Mouse (Mus musculus): ENCODE data around the gene Phactr2. TPM values are rescaled to one million over a fixed set of nuclear protein-coding genes. Genes with fewer than 3 reads are reported as not detected.
"Not testable (repeated sequence)": the region's sequence is repeated elsewhere in the genome, so short reads cannot be mapped to it uniquely, and the experiment has no call there.

Gene Phactr2
- polyA plus RNA-seq, 1 experiment from 2014 or later, result 12.4 TPM

DNA sequence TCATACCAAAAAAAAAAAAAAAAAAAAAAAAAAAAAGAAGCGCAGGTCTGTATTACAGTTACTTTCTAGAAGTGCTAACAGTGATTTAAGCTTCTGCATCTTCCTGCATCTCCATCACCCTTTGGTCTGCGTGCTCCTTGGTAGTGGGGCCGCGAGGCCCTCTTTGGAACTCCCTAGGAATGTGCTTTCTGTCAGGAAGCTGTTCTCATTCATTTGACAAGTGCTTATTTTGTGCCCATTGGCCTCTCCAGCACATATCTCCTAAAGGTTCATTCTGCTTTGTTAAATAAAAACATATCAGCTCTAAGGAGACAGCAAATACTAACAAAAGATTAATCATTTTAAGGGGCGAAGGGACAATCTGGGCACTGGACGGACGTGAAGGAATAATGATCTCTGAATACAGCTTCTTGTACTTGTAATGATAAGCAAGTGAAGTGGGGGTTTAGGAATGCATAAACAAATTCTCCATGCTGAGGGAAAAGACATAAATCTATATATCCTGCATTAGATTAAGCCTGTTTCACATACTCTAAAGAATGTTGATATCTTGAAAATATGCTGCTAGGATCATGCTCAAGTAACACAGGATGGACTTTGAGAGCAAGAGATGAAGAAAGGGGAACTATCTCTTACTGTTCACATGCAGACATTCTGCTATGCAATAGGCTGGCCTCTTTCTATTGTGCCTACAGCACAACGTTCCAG, 264.1 kb downstream of the Phactr2 start:
- H3K9ac ChIP-seq, result no peak overlapping the region
- no peak overlapping the region for H3K4me2 ChIP-seq
- no peak for ATAC-seq (ENCODE audit: low FRiP score)
- no peaks in the 10 kb centered on the region for H3K9me3 ChIP-seq
- 68% methylated on average over 8 of the region's 8 CpGs for WGBS
- no peak overlapping the region for H3K4me3 ChIP-seq (replicated peaks)
- no peak overlapping the region for H3K27ac ChIP-seq
- no peaks in the 10 kb centered on the region for H3K36me3 ChIP-seq (replicated peaks)
- peaks cover 6% of the 10 kb centered on the region for H3K4me1 ChIP-seq
- H3K27me3 ChIP-seq, result no peaks in the 10 kb centered on the region

DNA sequence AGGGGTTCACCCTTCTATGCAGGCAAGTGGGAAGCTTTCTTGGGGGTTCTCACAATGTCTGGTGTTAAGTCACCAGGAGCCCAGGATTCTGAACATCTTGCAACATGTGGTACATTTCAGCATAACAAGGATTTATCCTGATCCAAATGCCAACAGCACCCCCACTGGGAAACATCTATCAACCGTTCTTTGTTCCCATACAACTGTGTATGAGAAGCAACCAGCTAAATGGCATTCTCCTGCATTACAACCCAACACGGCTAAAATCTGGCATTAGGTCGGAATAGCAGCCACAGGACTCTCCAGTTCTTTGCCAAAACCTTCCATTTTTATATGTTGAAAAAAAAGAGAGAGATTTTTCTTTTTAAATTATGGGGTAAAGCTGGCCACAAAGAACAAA, 264.7 kb downstream of the Phactr2 start:
- Histone ChIP-seq H3K27me3 (no peaks in the 10 kb centered on the region), H3K9me3 (no peaks in the 10 kb centered on the region), H3K9ac (no peak overlapping the region), H3K27ac (no peak overlapping the region), H3K36me3 (replicated peaks) (no peaks in the 10 kb centered on the region), H3K4me2 (no peak overlapping the region), H3K4me1 (peaks cover 6% of the 10 kb centered on the region), H3K4me3 (replicated peaks) (no peak overlapping the region)
- 52% methylated on average over 3 of the region's 3 CpGs for WGBS
- ATAC-seq (ENCODE audit: low FRiP score), result no peak

DNA sequence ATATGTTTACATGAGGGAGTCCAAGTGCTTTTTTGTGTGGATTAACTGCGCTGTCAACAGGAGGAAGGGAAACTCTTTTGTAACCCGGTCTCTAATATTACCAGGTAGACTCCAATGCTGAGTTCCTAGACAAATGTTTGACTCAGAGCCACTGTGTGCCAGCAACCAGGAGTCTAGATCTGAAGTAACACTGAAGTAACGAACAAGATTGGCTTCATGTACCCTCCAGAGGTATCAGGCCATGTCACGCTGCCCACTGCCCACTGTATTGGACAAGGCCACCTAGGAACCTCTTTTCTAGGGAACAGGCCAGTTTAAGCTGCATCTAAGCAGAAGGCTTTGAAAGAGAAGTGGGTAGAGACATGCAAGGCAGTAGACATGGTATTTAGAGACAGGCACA, 265.2 kb downstream of the Phactr2 start:
- H3K9me3 ChIP-seq, result no peaks in the 10 kb centered on the region
- no peak overlapping the region for H3K27ac ChIP-seq
- ATAC-seq (ENCODE audit: low FRiP score), result no peak
- 90% methylated on average over 4 of the region's 4 CpGs for whole genome bisulfite sequencing
- H3K9ac ChIP-seq, result no peak overlapping the region
- H3K4me3 ChIP-seq (replicated peaks), result no peak overlapping the region
- no peaks in the 10 kb centered on the region for H3K36me3 ChIP-seq (replicated peaks)
- H3K4me2 ChIP-seq, result no peak overlapping the region
- peaks cover 6% of the 10 kb centered on the region for H3K4me1 ChIP-seq
- no peaks in the 10 kb centered on the region for H3K27me3 ChIP-seq

DNA sequence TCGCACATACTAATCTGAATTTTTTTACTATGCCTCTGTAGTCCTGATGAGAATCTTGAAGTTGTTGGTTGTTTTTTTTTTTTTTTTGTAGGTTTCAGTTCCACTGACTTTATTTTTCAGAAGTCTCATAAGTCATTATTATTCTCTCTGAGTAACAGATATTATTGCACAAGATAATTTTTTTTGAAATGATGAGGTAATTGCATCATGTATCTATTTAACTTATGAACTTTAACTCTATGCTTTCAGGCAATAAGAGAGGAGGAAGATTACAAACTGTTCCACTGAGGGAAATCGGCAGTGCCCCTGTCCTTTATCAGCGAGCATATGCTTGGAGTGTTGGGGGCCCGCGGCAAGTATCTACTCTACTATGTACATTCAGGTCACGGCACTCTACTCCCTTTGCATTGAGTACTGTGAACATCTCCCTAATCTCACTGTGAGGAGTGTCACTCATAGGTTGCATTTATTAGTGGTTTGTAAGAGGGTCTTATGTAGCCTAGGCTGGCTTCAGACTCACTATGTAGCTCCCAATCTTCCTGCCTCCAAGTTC, 272.4 kb downstream of the Phactr2 start:
- no peaks in the 10 kb centered on the region for H3K9me3 ChIP-seq
- 94% methylated on average over 6 of the region's 6 CpGs for whole genome bisulfite sequencing

DNA sequence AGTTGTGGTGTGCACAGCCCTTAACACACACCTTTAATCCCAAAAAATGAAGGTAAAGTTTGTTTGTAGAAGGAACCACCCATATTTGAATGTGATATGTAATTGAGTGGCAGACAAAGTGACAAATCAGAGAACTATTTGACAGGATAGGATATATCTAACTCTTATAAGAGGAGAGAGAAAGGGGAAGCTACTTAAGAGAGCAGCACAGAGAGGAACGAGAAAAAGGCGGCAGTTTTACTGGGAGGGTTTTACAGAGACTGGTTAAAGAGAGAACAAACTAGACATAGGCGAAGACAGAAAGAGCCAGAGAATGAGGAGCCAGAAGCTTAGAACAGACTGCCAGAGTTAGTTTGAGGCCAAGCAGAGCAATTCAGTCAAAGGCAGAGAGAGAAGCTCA, 273.4 kb downstream of the Phactr2 start:
- Histone ChIP-seq H3K27ac (no peak overlapping the region), H3K4me1 (no peaks in the 10 kb centered on the region), H3K27me3 (no peaks in the 10 kb centered on the region), H3K4me3 (replicated peaks) (no peak overlapping the region), H3K9ac (no peak overlapping the region), H3K36me3 (replicated peaks) (no peaks in the 10 kb centered on the region), H3K4me2 (no peak overlapping the region), H3K9me3 (no peaks in the 10 kb centered on the region)
- WGBS, result 94% methylated on average over 3 of the region's 3 CpGs
- no peak for ATAC-seq (ENCODE audit: low FRiP score)

More for the DNA sequence above, 272.4 kb downstream of the Phactr2 start:
- no peaks in the 10 kb centered on the region for H3K4me1 ChIP-seq
- ATAC-seq (ENCODE audit: low FRiP score), result no peak
- H3K4me2 ChIP-seq, result no peak overlapping the region
- H3K9ac ChIP-seq, result no peak overlapping the region
- H3K27me3 ChIP-seq, result no peaks in the 10 kb centered on the region
- H3K27ac ChIP-seq, result no peak overlapping the region
- no peaks in the 10 kb centered on the region for H3K36me3 ChIP-seq (replicated peaks)
- H3K4me3 ChIP-seq (replicated peaks), result no peak overlapping the region

DNA sequence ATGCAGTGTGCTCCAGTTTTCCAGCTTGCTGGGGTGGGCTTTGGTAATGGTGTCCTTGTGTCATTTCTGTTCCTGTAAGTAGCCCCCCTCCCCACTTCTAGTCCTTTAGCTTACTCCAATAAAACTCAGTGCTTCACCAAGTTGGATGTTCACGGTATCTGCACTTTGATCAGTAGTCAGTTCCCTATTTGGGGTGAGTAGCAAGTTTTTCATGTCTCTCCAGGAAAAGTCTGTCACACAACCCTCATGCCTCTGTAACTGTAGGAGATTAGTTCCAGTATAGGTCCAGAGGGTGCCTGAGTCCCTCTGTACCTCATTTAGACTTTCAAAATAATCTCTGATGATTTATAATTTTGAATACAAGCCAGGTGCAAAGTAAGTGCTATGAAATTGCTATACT, 275.0 kb downstream of the Phactr2 start:
- Histone ChIP-seq H3K4me3 (replicated peaks) (no peak overlapping the region), H3K36me3 (replicated peaks) (no peaks in the 10 kb centered on the region), H3K4me2 (no peak overlapping the region), H3K9ac (no peak overlapping the region), H3K4me1 (no peaks in the 10 kb centered on the region), H3K27me3 (no peaks in the 10 kb centered on the region), H3K27ac (no peak overlapping the region), H3K9me3 (no peaks in the 10 kb centered on the region)
- ATAC-seq (ENCODE audit: low FRiP score), result no peak
- 92% methylated on average over 1 of the region's 1 CpGs for WGBS

DNA sequence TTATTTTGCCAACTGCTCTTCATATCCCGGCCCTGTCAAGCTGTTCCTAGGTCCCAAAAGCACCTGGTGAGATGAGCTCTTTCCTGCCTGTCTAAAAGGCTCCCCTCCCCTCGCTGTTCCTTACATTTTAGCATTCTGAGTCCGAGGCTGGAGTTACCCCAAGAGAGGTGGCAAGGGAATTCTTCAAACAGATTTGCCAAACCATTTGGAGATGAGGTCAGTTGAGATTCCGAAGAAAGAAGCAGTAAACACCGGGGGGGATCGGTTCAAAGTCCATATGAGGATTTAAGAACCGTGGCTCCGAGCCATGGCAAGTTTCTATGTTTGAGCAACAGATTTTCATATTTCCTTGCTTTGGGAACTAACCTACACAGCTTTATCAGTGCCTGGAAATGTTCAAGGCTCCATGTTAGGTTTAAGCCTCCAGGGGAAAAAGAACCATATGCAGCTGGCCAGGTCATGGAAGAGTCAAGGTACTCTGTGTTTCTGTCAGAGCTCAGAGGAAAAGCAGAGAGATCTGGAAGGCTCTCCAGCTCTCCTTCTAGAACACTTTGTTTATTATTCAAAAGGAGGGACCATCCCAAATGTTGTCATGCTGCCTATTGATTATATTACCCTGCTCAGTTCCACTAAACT, 277.2 kb downstream of the Phactr2 start:
- no peaks in the 10 kb centered on the region for H3K27me3 ChIP-seq
- no peak overlapping the region for H3K27ac ChIP-seq
- 87% methylated on average over 8 of the region's 8 CpGs for WGBS
- no peaks in the 10 kb centered on the region for H3K36me3 ChIP-seq (replicated peaks)
- peaks cover 6% of the 10 kb centered on the region for H3K4me1 ChIP-seq
- no peak overlapping the region for H3K4me3 ChIP-seq (replicated peaks)
- no peak overlapping the region for H3K4me2 ChIP-seq
- no peaks in the 10 kb centered on the region for H3K9me3 ChIP-seq
- no peak overlapping the region for H3K9ac ChIP-seq
- ATAC-seq (ENCODE audit: low FRiP score), result no peak

DNA sequence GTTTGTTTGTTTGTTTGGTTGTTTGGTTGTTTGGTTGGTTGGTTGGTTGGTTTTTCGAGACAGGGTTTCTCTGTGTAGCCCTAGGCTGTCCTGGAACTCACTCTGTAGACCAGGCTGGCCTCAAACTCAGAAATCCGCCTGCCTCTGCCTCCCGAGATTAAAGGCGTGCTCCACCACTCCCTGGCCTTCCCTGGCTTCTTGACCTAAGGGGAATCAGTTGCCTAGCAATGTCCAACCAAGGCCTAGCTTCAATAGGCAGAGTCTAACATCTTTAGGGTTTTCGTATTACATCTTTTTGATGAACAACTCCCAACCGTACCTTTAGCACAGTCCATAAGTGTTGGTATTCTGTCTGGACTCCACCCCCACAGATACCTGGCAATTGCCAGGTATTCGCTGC, 280.7 kb downstream of the Phactr2 start:
- not testable (repeated sequence) for H3K9me3 ChIP-seq, H3K27me3 ChIP-seq, H3K9ac ChIP-seq, H3K4me1 ChIP-seq, H3K27ac ChIP-seq
- ATAC-seq (ENCODE audit: low FRiP score), result peak; percentile 18; the same call in 1 of the 2 replicates
- Histone ChIP-seq H3K4me2 (peak overlapping the region; percentile 59), H3K36me3 (replicated peaks) (peaks cover 26% of the 10 kb centered on the region), H3K4me3 (replicated peaks) (peak overlapping the region; percentile 92)
- WGBS, result 89% methylated on average over 7 of the region's 7 CpGs

DNA sequence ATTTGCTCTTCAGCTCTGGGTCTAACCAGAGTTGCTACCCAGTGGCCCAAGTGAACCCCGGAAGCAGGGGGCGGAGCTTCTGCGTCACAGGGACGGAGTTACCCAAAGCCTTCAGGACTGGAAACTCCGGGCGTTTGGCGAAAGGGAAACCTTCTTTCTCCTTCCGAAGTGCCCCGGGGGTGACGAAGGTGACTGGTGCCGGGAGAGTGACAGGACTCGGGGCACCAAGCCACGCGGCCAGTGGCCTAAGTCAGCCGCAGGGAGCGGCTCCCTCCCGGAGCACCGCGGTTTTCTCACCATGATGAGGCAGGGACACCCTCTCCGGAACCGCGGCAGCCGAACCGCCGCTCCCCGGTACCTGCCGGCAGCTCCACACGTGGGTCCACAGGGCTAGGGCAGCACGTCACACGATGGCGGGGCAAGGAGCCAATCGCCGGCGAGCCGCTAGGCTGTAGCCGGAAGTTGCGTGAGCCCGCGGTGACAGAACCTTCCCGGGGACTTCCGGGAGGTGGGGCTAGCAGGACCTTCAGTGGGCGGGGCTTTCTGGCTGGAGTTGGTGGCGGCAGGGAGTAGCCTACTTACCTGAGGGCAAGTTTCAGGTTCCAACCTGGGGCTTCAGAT, 281.4 kb downstream of the Phactr2 start, which contains the start of gene Ltv1:
Gene Ltv1 (minus strand): TSS at position 438 of the 621 bp plus-strand sequence.
- H3K4me2 ChIP-seq, result peak within 1 kb of the TSS; percentile 59
- H3K36me3 ChIP-seq (replicated peaks), result peaks cover 30% of the 10 kb centered on the region
- no peaks in the 10 kb centered on the region for H3K9me3 ChIP-seq
- peak within 1 kb of the TSS; percentile 60 for H3K9ac ChIP-seq
- peaks cover 7% of the 10 kb centered on the region for H3K4me1 ChIP-seq
- no peaks in the 10 kb centered on the region for H3K27me3 ChIP-seq
- H3K4me3 ChIP-seq (replicated peaks), result peak within 1 kb of the TSS; percentile 92
- under 1% methylated on average over 43 of the region's 43 CpGs for WGBS
- peak; percentile 100 for ATAC-seq (ENCODE audit: low FRiP score)
- peak within 1 kb of the TSS; percentile 56; the same call in 1 of the 2 replicates for H3K27ac ChIP-seq

DNA sequence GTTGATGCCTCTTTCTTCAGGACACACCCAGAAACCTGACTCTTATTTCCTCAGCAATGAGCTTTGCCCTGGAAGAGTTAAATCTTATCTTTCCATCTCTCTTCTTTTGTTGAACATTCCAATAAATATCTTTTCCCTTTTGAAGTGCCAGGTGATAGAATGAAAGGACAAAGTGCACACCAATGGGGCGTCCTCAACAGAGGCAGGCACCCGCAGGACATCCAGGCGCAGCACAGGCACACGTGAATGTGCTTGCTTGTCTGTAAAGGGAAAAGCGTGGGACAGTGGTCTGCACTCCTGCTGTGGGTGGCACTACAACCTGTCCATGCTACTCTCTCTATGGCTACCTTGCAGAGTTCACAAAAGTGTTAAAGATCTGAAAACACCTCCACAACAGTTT, 284.3 kb downstream of the Phactr2 start:
- H3K36me3 ChIP-seq (replicated peaks), result peaks cover 59% of the 10 kb centered on the region

DNA sequence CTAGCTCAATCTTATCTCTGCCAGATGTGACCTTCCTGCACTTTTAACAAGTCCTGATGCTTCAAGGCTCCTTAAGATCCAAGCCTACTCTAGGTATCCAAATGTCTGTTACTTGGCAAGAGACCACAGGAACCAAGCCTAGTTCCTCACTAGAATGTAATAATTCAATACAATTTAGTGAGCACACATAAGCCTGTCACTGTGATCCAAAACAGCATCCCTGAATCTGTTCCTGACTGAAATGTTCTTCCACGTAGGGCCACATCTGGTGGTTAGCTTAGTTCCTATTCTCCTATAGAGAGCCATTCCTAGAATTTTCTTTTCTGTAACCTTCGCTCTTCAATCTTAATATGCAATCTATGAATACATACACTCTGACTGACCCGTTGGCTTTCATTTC, 287.5 kb downstream of the Phactr2 start:
- ATAC-seq (ENCODE audit: low FRiP score), result no peak
- H3K36me3 ChIP-seq (replicated peaks), result peaks cover 80% of the 10 kb centered on the region
- WGBS, result 97% methylated on average over 3 of the region's 3 CpGs

More for the DNA sequence above, 284.3 kb downstream of the Phactr2 start:
- 93% methylated on average over 5 of the region's 5 CpGs for WGBS
- no peak overlapping the region for H3K4me3 ChIP-seq (replicated peaks)
- H3K27ac ChIP-seq, result no peak overlapping the region
- ATAC-seq (ENCODE audit: low FRiP score), result no peak
- peaks cover 7% of the 10 kb centered on the region for H3K4me1 ChIP-seq
- no peaks in the 10 kb centered on the region for H3K27me3 ChIP-seq
- H3K9ac ChIP-seq, result no peak overlapping the region
- H3K9me3 ChIP-seq, result no peaks in the 10 kb centered on the region
- H3K4me2 ChIP-seq, result no peak overlapping the region

DNA sequence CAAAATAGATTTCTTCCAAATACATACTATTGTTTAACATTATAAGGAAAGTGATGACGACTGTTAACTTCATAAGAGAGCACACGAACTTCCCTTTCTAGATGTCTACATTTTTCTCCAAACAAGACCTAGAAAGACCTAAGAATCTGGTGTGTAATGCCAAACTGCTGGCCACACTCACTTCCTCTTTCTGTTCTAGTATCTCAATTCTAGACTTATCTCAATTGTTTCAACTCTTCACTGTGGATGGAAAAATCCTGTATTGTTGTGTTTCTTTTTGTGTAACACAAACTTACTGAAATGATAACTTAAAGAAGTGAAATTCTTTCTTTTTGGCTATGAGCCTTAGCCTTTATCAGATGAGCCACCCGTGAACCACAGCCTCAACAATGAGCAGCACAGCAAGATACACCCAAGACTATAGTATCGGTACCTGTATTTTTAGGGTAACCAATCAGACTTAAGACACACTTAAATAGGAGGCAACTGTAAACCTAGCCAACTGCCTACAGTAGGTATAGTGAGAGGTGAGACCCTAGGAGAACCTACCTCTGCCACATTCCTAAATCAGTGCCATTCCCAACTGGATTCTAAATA, 289.9 kb downstream of the Phactr2 start:
- H3K9ac ChIP-seq, result no peak overlapping the region
- no peak overlapping the region for H3K4me2 ChIP-seq
- H3K4me1 ChIP-seq, result no peaks in the 10 kb centered on the region
- H3K36me3 ChIP-seq (replicated peaks), result peaks cover 85% of the 10 kb centered on the region
- no peak for ATAC-seq (ENCODE audit: low FRiP score)
- H3K27ac ChIP-seq, result no peak overlapping the region
- no peak overlapping the region for H3K4me3 ChIP-seq (replicated peaks)
- no peaks in the 10 kb centered on the region for H3K27me3 ChIP-seq
- WGBS, result 96% methylated on average over 4 of the region's 4 CpGs
- H3K9me3 ChIP-seq, result no peaks in the 10 kb centered on the region

More for the DNA sequence above, 287.5 kb downstream of the Phactr2 start:
- Histone ChIP-seq H3K9me3 (no peaks in the 10 kb centered on the region), H3K27me3 (no peaks in the 10 kb centered on the region), H3K27ac (no peak overlapping the region), H3K4me2 (no peak overlapping the region), H3K4me3 (replicated peaks) (no peak overlapping the region), H3K9ac (no peak overlapping the region), H3K4me1 (no peaks in the 10 kb centered on the region)

Data from forebrain, embryonic 12.5 days (tissue).